Mouse (Mus musculus) left cerebral cortex, postnatal 10 days (tissue): ENCODE data around the gene Trpv1. TPM values are rescaled to one million over a fixed set of nuclear protein-coding genes. Genes with fewer than 3 reads are reported as not detected.

Experiments used
- total RNA-seq, 2 experiments: library from RNA; stranded (reverse); gene quantifications; 2 replicates each; pipeline ENCODE4 v1.2.3; 2021

Trpv1 gene
- total RNA-seq, 2 experiments from 2014 or later, result 0.32 to 0.43 TPM

Other genes starting within 250 kb of the Trpv1 start
- 1 to 10 TPM in 1 of 2 experiments, under 1 TPM in 1; 0.87 to 1.0 TPM for gene P2rx1, start 235.2 kb upstream of the Trpv1 start, total RNA-seq
- 10 to 100 TPM; 33.6 to 34.1 TPM for gene Camkk1, start 215.3 kb upstream of the Trpv1 start, total RNA-seq
- 1 to 10 TPM; 8.3 to 9.1 TPM for gene Ncbp3, start 186.5 kb upstream of the Trpv1 start, total RNA-seq
- gene Itgae, start 143.7 kb upstream of the Trpv1 start, total RNA-seq, result under 1 TPM; 0.19 to 0.22 TPM
- under 1 TPM; 0.75 to 0.92 TPM for gene Haspin, start 96.0 kb upstream of the Trpv1 start, total RNA-seq
- gene P2rx5, start 73.9 kb upstream of the Trpv1 start, total RNA-seq, result under 1 TPM; 0.32 to 0.54 TPM
- 10 to 100 TPM; 59.7 to 65.4 TPM for gene Emc6, start 57.3 kb upstream of the Trpv1 start, total RNA-seq
- 10 to 100 TPM; 18.2 to 20.2 TPM for gene Tax1bp3, start 57.2 kb upstream of the Trpv1 start, total RNA-seq
- 10 to 100 TPM; 17.6 to 18.2 TPM for gene Ctns, start 35.2 kb upstream of the Trpv1 start, total RNA-seq
- gene Shpk, start 34.8 kb upstream of the Trpv1 start, total RNA-seq, result 1 to 10 TPM; 2.1 to 3.0 TPM
- under 1 TPM; 0.73 to 0.79 TPM for gene Trpv3, start 33.1 kb downstream of the Trpv1 start, total RNA-seq
- gene Aspa, start 95.3 kb downstream of the Trpv1 start, total RNA-seq, result 1 to 10 TPM; 3.3 to 4.2 TPM
- not detected for gene Gm49340, start 95.4 kb downstream of the Trpv1 start, total RNA-seq
- under 1 TPM in 1 of 2 experiments, not detected in 1; 0.28 TPM for gene Spata22, start 95.4 kb downstream of the Trpv1 start, total RNA-seq
- not detected for gene Olfr20, start 116.5 kb downstream of the Trpv1 start, total RNA-seq
- gene Olfr376, start 137.0 kb downstream of the Trpv1 start, total RNA-seq, result not detected
- not detected for gene Olfr1, start 165.3 kb downstream of the Trpv1 start, total RNA-seq
- gene Olfr378, start 194.2 kb downstream of the Trpv1 start, total RNA-seq, result not detected
- gene Olfr380, start 223.2 kb downstream of the Trpv1 start, total RNA-seq, result not detected